Mouse (Mus musculus) CH12.LX (cell line): Measurements from ENCODE around the gene Il17c. TPM values are rescaled to one million over a fixed set of nuclear protein-coding genes. Genes with fewer than 3 reads are reported as not detected.

Experiments used
- DNase-seq: peaks from one replicate; pipeline ENCODE4 v3.0.0-alpha.2; 2013; ENCODE audit errors: extremely low read depth
- H3K27ac ChIP-seq: 2 replicates; pipeline ENCODE4 v1.5.1; 2012; ENCODE audit warnings: low read depth, mild to moderate bottlenecking, control low read depth, moderate library complexity; ENCODE audit not compliant: insufficient read depth
- H3K27me3 ChIP-seq: replicated peaks from 2 replicates; pipeline ENCODE3; 2012; ENCODE audit warnings: inconsistent platforms
- H3K36me3 ChIP-seq, 2 experiments: replicated peaks in 1 of 2; 2 replicates each; pipeline versions ENCODE3 to v1.6.1; 2012; ENCODE audit warnings: inconsistent platforms in 1 of 2, low read length in 1 of 2, mild to moderate bottlenecking in 1 of 2, mixed read lengths in 1 of 2, moderate library complexity in 1 of 2; ENCODE audit not compliant: control insufficient read depth in 1 of 2, insufficient read depth in 1 of 2
- H3K4me1 ChIP-seq, 2 experiments: 2 replicates each; pipeline ENCODE4 v1.6.1; 2012; ENCODE audit warnings: inconsistent platforms in 1 of 2, moderate library complexity in 1 of 2; ENCODE audit not compliant: insufficient read depth in 2 of 2, control insufficient read depth in 1 of 2
- H3K4me2 ChIP-seq: 2 replicates; pipeline ENCODE4 v1.6.1; 2012; ENCODE audit warnings: low read depth, mild to moderate bottlenecking, control low read depth; ENCODE audit not compliant: poor library complexity, insufficient read depth, severe bottlenecking
- H3K4me3 ChIP-seq, 3 experiments: fragments of 150-350 bp in 1 of 3; sonication (generic) in 1 of 3; replicated peaks in 1 of 3; 2 replicates each; pipeline versions ENCODE3 to v1.5.1; 2011 to 2012; ENCODE audit warnings: low read depth in 2 of 3, low read length in 2 of 3, mild to moderate bottlenecking in 2 of 3, moderate library complexity in 2 of 3, control low read depth in 1 of 3, improper control_type of control experiment in 1 of 3, inconsistent platforms in 1 of 3, mixed read lengths in 1 of 3; ENCODE audit not compliant: poor library complexity in 1 of 3
- H3K79me2 ChIP-seq: replicated peaks from 2 replicates; pipeline ENCODE4 v1.6.1; 2012; ENCODE audit warnings: mild to moderate bottlenecking, moderate library complexity; ENCODE audit not compliant: control insufficient read depth, poor library complexity, insufficient read depth, severe bottlenecking; ENCODE audit errors: extremely low read depth
- H3K9ac ChIP-seq: 2 replicates; pipeline ENCODE4 v1.6.1; 2012; ENCODE audit warnings: low read depth, mild to moderate bottlenecking, control low read depth, moderate library complexity; ENCODE audit not compliant: insufficient read depth
- H3K9me3 ChIP-seq: replicated peaks from 2 replicates; pipeline ENCODE3; 2012; ENCODE audit warnings: low read length, inconsistent platforms, mixed read lengths
- CHD2 ChIP-seq: IDR thresholded peaks from 2 replicates; pipeline ENCODE4 v1.6.1; 2011; ENCODE audit warnings: low read length, improper control_type of control experiment
- CTCF ChIP-seq, 2 experiments: IDR thresholded peaks in 1 of 2; conservative IDR thresholded peaks in 1 of 2; 2 replicates each; pipeline ENCODE4 v1.5.1; 2011 to 2012; ENCODE audit warnings: low read depth in 2 of 2, low read length in 2 of 2, improper control_type of control experiment in 1 of 2, inconsistent platforms in 1 of 2, mild to moderate bottlenecking in 1 of 2, moderate library complexity in 1 of 2
- ELF1 ChIP-seq: IDR thresholded peaks from 2 replicates; pipeline ENCODE4 v1.6.1; 2014; ENCODE audit warnings: low read depth, mild to moderate bottlenecking, inconsistent platforms, low read length, improper control_type of control experiment
- JUN ChIP-seq: IDR thresholded peaks from 2 replicates; pipeline ENCODE4 v1.6.1; 2011; ENCODE audit warnings: low read depth, mild to moderate bottlenecking, low read length, improper control_type of control experiment, moderate library complexity; ENCODE audit not compliant: insufficient read depth
- MAFK ChIP-seq: IDR thresholded peaks from 2 replicates; pipeline ENCODE4 v1.6.1; 2011; ENCODE audit warnings: low read length, improper control_type of control experiment; ENCODE audit not compliant: insufficient replicate concordance
- MAX ChIP-seq: IDR thresholded peaks from 2 replicates; pipeline ENCODE4 v1.6.1; 2011; ENCODE audit warnings: low read length, improper control_type of control experiment
- MAZ ChIP-seq: IDR thresholded peaks from 2 replicates; pipeline ENCODE4 v1.6.1; 2012; ENCODE audit warnings: low read depth, mild to moderate bottlenecking, inconsistent platforms, low read length, improper control_type of control experiment, moderate library complexity
- MEF2A ChIP-seq: IDR thresholded peaks from 2 replicates; pipeline ENCODE4 v1.6.1; 2014; ENCODE audit warnings: low read depth, mild to moderate bottlenecking, inconsistent platforms, low read length, improper control_type of control experiment, borderline replicate concordance
- MXI1 ChIP-seq: IDR thresholded peaks from 2 replicates; pipeline ENCODE4 v1.6.1; 2011; ENCODE audit warnings: mild to moderate bottlenecking, low read depth, low read length, improper control_type of control experiment
- MYC ChIP-seq: IDR thresholded peaks from 2 replicates; pipeline ENCODE4 v1.6.1; 2011; ENCODE audit warnings: low read depth, mild to moderate bottlenecking, improper control_type of control experiment, low read length
- NRF1 ChIP-seq: IDR thresholded peaks from 2 replicates; pipeline ENCODE4 v1.6.1; 2014; ENCODE audit warnings: low read depth, mild to moderate bottlenecking, inconsistent platforms, low read length, improper control_type of control experiment, moderate library complexity
- PAX5 ChIP-seq: IDR thresholded peaks from 2 replicates; pipeline ENCODE4 v1.6.1; 2012; ENCODE audit warnings: low read length, inconsistent platforms, mixed read lengths
- POLR2A ChIP-seq: IDR thresholded peaks from 2 replicates; pipeline ENCODE4 v1.6.1; 2011; ENCODE audit warnings: low read depth, mild to moderate bottlenecking, improper control_type of control experiment, low read length
- POLR2AphosphoS2 ChIP-seq: IDR thresholded peaks from 2 replicates; pipeline ENCODE4 v1.6.1; 2011; ENCODE audit warnings: low read depth, low read length, improper control_type of control experiment
- RAD21 ChIP-seq: IDR thresholded peaks from 2 replicates; pipeline ENCODE4 v1.6.1; 2011; ENCODE audit warnings: low read depth, mild to moderate bottlenecking, low read length, improper control_type of control experiment, moderate library complexity
- TBP ChIP-seq: conservative IDR thresholded peaks from 2 replicates; pipeline ENCODE4 v1.6.1; 2011; ENCODE audit warnings: low read depth, low read length, improper control_type of control experiment
- TCF12 ChIP-seq: IDR thresholded peaks from 2 replicates; pipeline ENCODE4 v1.6.1; 2014; ENCODE audit warnings: low read depth, mild to moderate bottlenecking, inconsistent platforms, low read length, improper control_type of control experiment
- UBTF ChIP-seq: IDR thresholded peaks from 2 replicates; pipeline ENCODE4 v1.6.1; 2012; ENCODE audit warnings: low read depth, mild to moderate bottlenecking, inconsistent platforms, low read length, improper control_type of control experiment, moderate library complexity
- ZKSCAN1 ChIP-seq: IDR thresholded peaks from 2 replicates; pipeline ENCODE4 v1.6.1; 2012; ENCODE audit warnings: low read depth, inconsistent platforms, low read length, improper control_type of control experiment, borderline replicate concordance
- ZMIZ1 ChIP-seq: IDR thresholded peaks from 2 replicates; pipeline ENCODE4 v1.6.1; 2012; ENCODE audit warnings: low read depth, mild to moderate bottlenecking, inconsistent platforms, low read length, improper control_type of control experiment
- ZNF384 ChIP-seq: IDR thresholded peaks from 2 replicates; pipeline ENCODE4 v1.6.1; 2012; ENCODE audit warnings: low read depth, low read length, improper control_type of control experiment, inconsistent platforms
- dilution Hi-C: fragments of 300-500 bp; cut with MboI; formaldehyde crosslinking; loops from 2 replicates; pipeline ENCODE4 v1.14.3; 2020; ENCODE audit warnings: low sequenced_read_pairs; ENCODE audit not compliant: extremely low pct_unique_long_range_greater_than_20kb, extremely low pct_ligation_motif_present
- in situ Hi-C: fragments of 300-500 bp; cut with MboI; formaldehyde crosslinking; loops from 3 replicates; pipeline ENCODE4 v1.14.3; 2019; ENCODE audit warnings: low sequenced_read_pairs, low pct_ligation_motif_present, low pct_unique_long_range_greater_than_20kb, mixed read lengths
- polyA plus RNA-seq: library from polyadenylated mRNA; unstranded; fragments of >175 nt; gene quantifications from 2 replicates; pipeline ENCODE4 v1.2.1, GENCODE M21; 2012; ENCODE audit warnings: low read depth; ENCODE audit not compliant: insufficient read length
- total RNA-seq, 2 experiments: library from RNA; depleted of rRNA; stranded (reverse); fragments of 300-350 nt in 1 of 2; fragments of >200 nt in 1 of 2; gene quantifications; 2 replicates each; pipeline ENCODE4 v1.2.3; 2012 to 2014

Il17c gene
- total and polyA plus RNA-seq, 3 experiments, result 0.33 TPM; not detected in 2

DNA sequence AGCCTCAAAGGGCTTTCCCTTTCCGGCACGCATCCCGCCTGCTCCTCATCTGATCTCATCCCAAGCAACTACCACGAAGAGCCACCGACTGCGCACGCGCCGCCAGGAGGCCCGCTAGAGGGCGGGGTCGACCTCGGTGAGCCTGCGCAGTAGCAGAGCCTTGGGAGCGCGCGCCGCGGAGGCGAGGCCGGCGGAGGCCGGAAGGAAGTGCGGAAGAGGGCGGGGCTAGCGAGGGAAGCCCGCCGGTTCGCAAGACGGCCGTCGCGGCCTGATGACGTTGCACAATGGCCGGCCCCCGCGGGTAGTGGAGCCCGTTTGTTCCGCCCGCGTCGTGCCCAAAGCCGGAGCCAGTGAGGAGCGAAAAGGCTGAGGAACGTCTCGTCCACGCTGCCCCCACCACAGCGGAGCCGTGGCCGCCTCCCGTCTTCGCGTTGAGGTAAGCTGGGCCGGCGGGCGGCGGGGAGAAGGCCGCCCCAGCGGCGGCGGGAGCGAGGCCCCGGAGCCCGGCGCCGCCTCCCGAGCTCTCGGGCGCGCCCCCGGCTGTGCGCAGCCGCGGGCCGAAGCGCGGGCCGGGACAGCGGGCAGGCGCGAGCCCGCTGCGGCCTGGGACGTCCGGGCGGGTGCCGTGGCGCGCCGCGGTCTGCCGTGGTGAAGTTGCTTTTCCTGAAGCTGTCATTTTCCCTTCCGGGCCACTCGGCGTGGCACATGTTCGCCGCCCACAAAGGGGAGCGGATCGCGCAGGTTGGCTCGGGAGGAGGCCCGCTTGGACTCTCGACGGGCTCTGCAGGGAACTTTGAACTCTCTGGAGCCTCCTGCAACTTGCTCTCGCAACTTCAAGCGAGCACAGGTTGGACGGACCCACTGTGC, 45.2 kb upstream of the Il17c start, which contains the start of gene Zc3h18 (continued):
- TF ChIP-seq POLR2AphosphoS2, result peak; percentile 35; the same call in 1 of the 2 replicates
- TF ChIP-seq ZNF384, result no peak
- no peak; the same call in 1 of the 2 replicates for TF ChIP-seq MXI1
- peak; percentile 53; the same call in 1 of the 2 replicates for TF ChIP-seq MEF2A
- no peak for TF ChIP-seq JUN
- no peak for TF ChIP-seq UBTF
- no peak for TF ChIP-seq CHD2
- peak; percentile 94 for TF ChIP-seq NRF1

DNA sequence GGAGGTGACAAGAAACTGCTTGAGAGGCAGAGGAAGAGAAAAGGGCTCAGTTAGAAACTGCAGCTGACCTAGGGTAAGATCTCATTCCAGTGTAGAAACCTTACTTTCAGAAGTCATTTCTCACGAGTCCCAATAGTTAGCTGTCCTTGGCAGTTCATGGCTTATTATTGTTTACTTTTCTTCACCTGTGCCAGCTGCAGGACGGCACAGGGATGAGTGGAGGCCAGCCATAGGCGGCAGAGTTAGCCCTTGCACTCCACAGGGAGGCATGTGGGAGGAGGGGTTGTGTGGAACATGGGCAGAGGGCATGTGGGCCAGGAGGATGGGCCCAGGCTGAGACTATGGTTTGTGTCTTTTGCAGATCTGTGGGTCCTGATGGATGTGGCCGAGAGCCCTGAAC, 38.8 kb upstream of the Il17c start:
- Histone ChIP-seq H3K4me2 (no peak overlapping the region), H3K27ac (no peak overlapping the region), H3K9me3 (no peaks in the 10 kb centered on the region), H3K4me3 (no peak overlapping the region), H3K27me3 (no peaks in the 10 kb centered on the region), H3K9ac (no peak overlapping the region), H3K36me3 (peaks cover 69 to 90% of the 10 kb centered on the region in 2 experiments), H3K4me1 (peaks cover 5 to 6% of the 10 kb centered on the region in 2 experiments), H3K79me2 (peaks cover 48% of the 10 kb centered on the region)
- no peak for DNase-seq
- TF ChIP-seq POLR2A, result no peak
- TF ChIP-seq MAZ, result no peak
- no peak for TF ChIP-seq MYC
- TF ChIP-seq ZNF384, result no peak
- TF ChIP-seq PAX5, result no peak
- no peak for TF ChIP-seq ZMIZ1
- TF ChIP-seq JUN, result no peak
- TF ChIP-seq CHD2, result no peak
- no peak for TF ChIP-seq TCF12
- no peak for TF ChIP-seq TBP
- TF ChIP-seq ELF1, result no peak
- no peak for TF ChIP-seq ZKSCAN1
- in situ Hi-C loops, result no loop called here
- dilution Hi-C loops, result no loop called here

DNA sequence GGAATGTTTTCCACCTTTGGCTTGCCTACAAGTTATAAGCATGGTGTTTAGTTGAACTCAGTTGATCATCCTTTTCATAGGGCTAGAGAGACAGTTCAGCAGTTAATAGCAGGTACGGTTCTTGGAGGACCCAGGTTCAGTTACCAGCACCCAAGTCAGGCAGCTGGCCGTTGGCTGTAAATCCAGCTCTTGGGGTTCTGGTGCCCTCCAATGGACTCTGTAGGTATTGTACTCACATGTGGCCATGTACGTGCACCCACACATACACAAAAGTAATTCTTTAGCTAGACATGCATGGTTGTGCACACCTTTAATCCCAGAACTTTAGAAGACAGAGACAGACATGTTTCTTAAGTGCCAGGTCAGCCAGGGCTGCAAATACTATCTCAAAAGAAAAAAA, 32.5 kb upstream of the Il17c start:
- H3K27ac ChIP-seq, result no peak overlapping the region
- H3K27me3 ChIP-seq, result no peaks in the 10 kb centered on the region
- no peak overlapping the region for H3K9ac ChIP-seq
- no peaks in the 10 kb centered on the region for H3K4me1 ChIP-seq
- peak in 1 of 2 experiments; percentile 30; a peak in 2 of 4 replicates for TF ChIP-seq CTCF (conservative IDR thresholded peaks at IDR 0.05 in 1 of 2, IDR thresholded peaks at IDR 0.05 in 1 of 2; ENCODE audit: low read depth in 2 of 2, low read length in 2 of 2)
- TF ChIP-seq RAD21, result peak; percentile 24
- no peak for TF ChIP-seq NRF1
- TF ChIP-seq MAX, result no peak
- no peak for TF ChIP-seq POLR2A
- no peak for TF ChIP-seq ZMIZ1
- no peak for TF ChIP-seq MAFK
- H3K9me3 ChIP-seq, result peaks cover 12% of the 10 kb centered on the region
- H3K36me3 ChIP-seq, result peaks cover 76 to 94% of the 10 kb centered on the region in 2 experiments
- in situ Hi-C loops (no loop called here), dilution Hi-C loops (no loop called here)
- no peak overlapping the region for H3K4me2 ChIP-seq
- DNase-seq, result no peak
- no peak overlapping the region for H3K4me3 ChIP-seq
- H3K79me2 ChIP-seq, result peaks cover 4% of the 10 kb centered on the region; the same call in 1 of the 2 replicates
